Mouse (Mus musculus) lung, postnatal 0 days (tissue): ENCODE measurements around the gene Zwilch. TPM values are rescaled to one million over a fixed set of nuclear protein-coding genes. Genes with fewer than 3 reads are reported as not detected.

ENCODE experiments used
- ATAC-seq: fragments of 200-750 bp; cut with Nextera tagmentation; 2 replicates; pipeline ENCODE4 v1.8.0; 2017; ENCODE audit warnings: moderate library complexity
- DNase-seq: peaks from one replicate; pipeline ENCODE4 v3.0.0-alpha.2; 2016; ENCODE audit warnings: low spot score
- H3K27ac ChIP-seq: fragments of 300-500 bp; sonication (generic); 2 replicates; pipeline ENCODE4 v1.5.1; 2014; ENCODE audit warnings: antibody characterized with exemption, mild to moderate bottlenecking, low read length, mixed read lengths
- H3K27me3 ChIP-seq: fragments of 300-500 bp; sonication (generic); replicated peaks from 2 replicates; pipeline ENCODE4 v1.6.1; 2014; ENCODE audit warnings: low read length, mixed read lengths; ENCODE audit not compliant: insufficient read depth
- H3K36me3 ChIP-seq: fragments of 300-500 bp; sonication (generic); 2 replicates; pipeline ENCODE4 v1.6.1; 2014; ENCODE audit warnings: low read length, mixed read lengths; ENCODE audit not compliant: insufficient read depth
- H3K4me1 ChIP-seq: fragments of 300-500 bp; sonication (generic); 2 replicates; pipeline ENCODE4 v1.6.1; 2014; ENCODE audit warnings: antibody characterized with exemption, low read depth, low read length, mixed read lengths; ENCODE audit not compliant: insufficient read depth
- H3K4me2 ChIP-seq: fragments of 300-500 bp; sonication (generic); replicated peaks from 2 replicates; pipeline ENCODE4 v1.6.1; 2014; ENCODE audit warnings: low read depth, mild to moderate bottlenecking, low read length, moderate library complexity, mixed read lengths
- H3K4me3 ChIP-seq: fragments of 300-500 bp; sonication (generic); 2 replicates; pipeline ENCODE4 v1.5.1; 2014; ENCODE audit warnings: low read depth, low read length
- H3K9ac ChIP-seq: fragments of 300-500 bp; sonication (generic); replicated peaks from 2 replicates; pipeline ENCODE4 v1.6.1; 2014; ENCODE audit warnings: low read depth, mild to moderate bottlenecking
- H3K9me3 ChIP-seq: fragments of 300-500 bp; sonication (generic); 2 replicates; pipeline ENCODE4 v1.6.1; 2016; ENCODE audit warnings: low read length, mixed read lengths
- CTCF ChIP-seq: IDR thresholded peaks from 2 replicates; pipeline ENCODE4 v1.5.1; 2016; ENCODE audit warnings: antibody characterized with exemption, mild to moderate bottlenecking
- EP300 ChIP-seq: IDR thresholded peaks from 2 replicates; pipeline ENCODE4 v1.6.1; 2016; ENCODE audit warnings: antibody characterized with exemption, mild to moderate bottlenecking, control low read depth
- WGBS: fragments of 180-500 bp; shearing (Covaris S2); extraction: QIAGEN DNeasy Blood & Tissue Kit; methylation state at CpG from one replicate; pipeline ENCODE4 v1.1.7; 2014; 5-methylcytosine and 5-hydroxymethylcytosine counted together
- polyA plus RNA-seq: library from polyadenylated mRNA; unstranded; fragments of >200 nt; fragmentation: Nextera tagmentation; extraction: Ambion mirVana; gene quantifications from 2 replicates; pipeline ENCODE4 v1.2.1, GENCODE M21; 2015

The Zwilch gene
- polyA plus RNA-seq, 1 experiment from 2014 or later = 1.5 TPM

DNA sequence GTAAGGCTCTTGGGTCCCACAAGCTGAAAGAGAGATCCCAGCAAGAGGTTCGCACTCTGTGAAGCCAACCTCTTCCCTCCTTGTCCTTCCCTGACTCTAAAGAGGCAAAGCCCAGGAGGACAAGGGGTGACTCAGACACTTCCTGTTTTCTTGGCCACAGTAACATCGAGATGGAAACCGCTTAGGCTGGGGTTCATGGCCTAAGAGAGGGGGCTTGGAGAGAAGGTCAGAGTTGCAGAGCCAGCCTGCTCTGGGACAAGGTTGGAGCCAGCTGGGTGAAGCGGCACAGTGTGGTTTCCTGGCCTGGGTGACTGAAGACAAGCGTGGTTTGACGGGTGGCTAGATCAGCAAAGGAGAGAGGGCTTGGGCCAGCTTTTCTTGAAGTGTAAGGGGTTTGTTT lies 67.6 kb downstream of the Zwilch start:
- Histone ChIP-seq H3K27ac (no peak overlapping the region), H3K4me2 (no peak overlapping the region), H3K9ac (no peak overlapping the region), H3K4me1 (no peaks in the 10 kb centered on the region), H3K9me3 (no peaks in the 10 kb centered on the region), H3K36me3 (no peaks in the 10 kb centered on the region), H3K4me3 (no peak overlapping the region), H3K27me3 (no peaks in the 10 kb centered on the region)
- no peak for DNase-seq
- no peak for TF ChIP-seq EP300
- TF ChIP-seq CTCF = no peak
- no peak for ATAC-seq
- 46% methylated on average over 6 of the region's 6 CpGs for WGBS

DNA sequence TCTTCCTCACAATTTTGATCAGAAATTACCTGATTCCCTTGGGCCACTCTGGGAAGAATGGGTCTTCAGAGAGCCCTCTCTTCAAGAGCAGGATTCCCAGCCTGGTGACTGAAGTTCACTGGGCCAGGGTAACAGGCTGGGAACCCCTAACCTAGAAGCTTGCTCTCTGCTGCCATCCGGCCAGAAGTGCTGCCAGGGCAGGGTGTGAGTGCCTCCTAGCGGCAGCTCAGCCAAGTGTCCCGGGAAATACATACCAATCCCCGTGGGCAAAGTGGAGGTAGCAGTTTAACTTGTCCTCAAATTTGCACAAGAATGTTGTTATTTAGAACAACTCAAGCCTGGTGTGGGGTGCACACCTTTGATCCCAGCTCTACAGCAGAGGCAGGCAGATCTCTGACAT lies 72.5 kb downstream of the Zwilch start:
- H3K4me3 ChIP-seq = no peak overlapping the region
- peak; percentile 66 for ATAC-seq
- 2% methylated on average over 4 of the region's 4 CpGs for WGBS

DNA sequence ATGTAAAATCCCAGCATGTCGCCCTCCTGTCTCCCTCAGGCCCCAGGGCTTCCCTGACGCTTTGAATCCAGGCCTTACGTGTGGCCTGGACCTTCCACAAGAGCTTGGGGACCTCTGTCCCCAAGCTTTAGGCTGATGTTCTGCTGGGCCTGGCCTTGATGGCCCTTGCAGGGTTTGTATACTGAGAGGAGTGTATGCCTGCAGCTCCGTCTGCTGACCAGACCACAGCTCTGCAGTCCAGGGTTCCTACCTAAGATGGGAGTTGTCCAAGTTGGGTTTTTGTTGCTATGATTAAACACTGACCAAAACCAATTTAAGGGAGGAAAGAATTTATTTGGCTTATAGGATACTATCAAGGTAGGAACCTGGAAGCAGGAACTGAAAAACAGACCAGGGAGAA lies 74.6 kb downstream of the Zwilch start:
- TF ChIP-seq CTCF (peak; percentile 80), EP300 (no peak)
- Histone ChIP-seq H3K9me3 (no peaks in the 10 kb centered on the region), H3K4me1 (peaks cover 9% of the 10 kb centered on the region; the same call in 1 of the 2 replicates), H3K36me3 (no peaks in the 10 kb centered on the region), H3K4me3 (no peak overlapping the region), H3K9ac (no peak overlapping the region), H3K27ac (no peak overlapping the region), H3K4me2 (no peak overlapping the region), H3K27me3 (no peaks in the 10 kb centered on the region)
- DNase-seq (peak; percentile 42), ATAC-seq (no peak)
- 66% methylated on average over 4 of the region's 4 CpGs for WGBS

More for the DNA sequence above, 72.5 kb downstream of the Zwilch start:
- DNase-seq = peak; percentile 81
- Histone ChIP-seq H3K4me1 (no peaks in the 10 kb centered on the region), H3K27ac (no peak overlapping the region), H3K4me2 (no peak overlapping the region), H3K9me3 (no peaks in the 10 kb centered on the region), H3K27me3 (no peaks in the 10 kb centered on the region), H3K9ac (no peak overlapping the region), H3K36me3 (no peaks in the 10 kb centered on the region)
- TF ChIP-seq CTCF (peak; percentile 97), EP300 (no peak)

DNA sequence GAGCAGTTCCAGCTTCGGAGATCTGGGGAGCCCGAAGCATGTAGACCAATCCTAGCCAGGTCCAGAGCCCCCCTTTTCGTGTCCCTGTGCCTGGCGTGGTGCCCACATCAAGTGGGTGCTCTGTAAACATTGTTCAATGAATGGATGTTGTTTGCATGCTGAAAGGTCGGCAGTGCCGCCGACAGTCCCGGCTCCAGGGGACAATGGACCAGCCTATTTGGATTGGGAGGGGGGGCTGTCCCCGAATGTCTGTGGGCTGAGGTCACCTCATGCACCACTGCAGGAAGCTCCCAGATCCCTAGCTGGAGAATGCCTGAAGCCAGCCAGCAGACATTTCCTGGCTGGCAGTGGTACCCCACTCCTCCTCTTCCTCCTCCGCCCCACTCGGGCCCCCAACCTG lies 78.8 kb downstream of the Zwilch start:
- Histone ChIP-seq H3K4me1 (peaks cover 9% of the 10 kb centered on the region; the same call in 1 of the 2 replicates), H3K4me2 (no peak overlapping the region), H3K9ac (no peak overlapping the region), H3K36me3 (no peaks in the 10 kb centered on the region), H3K4me3 (no peak overlapping the region), H3K27ac (peak overlapping the region; percentile 64), H3K27me3 (no peaks in the 10 kb centered on the region), H3K9me3 (no peaks in the 10 kb centered on the region)
- TF ChIP-seq CTCF (no peak), EP300 (peak; percentile 94)
- peak; percentile 93 for ATAC-seq
- DNase-seq = peak; percentile 80
- 26% methylated on average over 11 of the region's 11 CpGs for WGBS

DNA sequence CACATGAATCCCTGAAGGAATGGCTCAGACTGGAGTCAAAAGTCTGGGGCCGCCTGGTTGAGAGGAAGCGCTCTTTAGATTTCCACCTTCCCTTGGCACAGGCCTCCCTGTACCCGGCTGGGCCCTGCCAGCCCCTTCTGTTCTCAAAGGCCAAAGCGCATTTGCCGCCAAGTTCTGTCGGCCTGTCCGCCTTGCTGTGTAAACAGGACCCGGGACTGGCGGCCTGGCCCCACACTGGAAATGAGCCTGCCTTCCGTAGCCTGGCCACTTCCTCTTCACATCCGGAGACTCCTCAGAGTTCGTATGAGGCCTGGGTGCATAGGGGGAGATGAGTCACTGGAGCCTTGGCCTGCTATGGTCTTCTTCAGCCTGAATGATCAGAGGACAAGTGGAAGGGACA lies 83.9 kb downstream of the Zwilch start:
- H3K4me3 ChIP-seq = no peak overlapping the region
- no peak for TF ChIP-seq CTCF
- peak; percentile 98 for TF ChIP-seq EP300
- H3K4me1 ChIP-seq = peaks cover 17% of the 10 kb centered on the region; the same call in 1 of the 2 replicates
- H3K27me3 ChIP-seq = no peaks in the 10 kb centered on the region
- peak; percentile 85 for DNase-seq
- H3K27ac ChIP-seq = peak overlapping the region; percentile 51
- H3K36me3 ChIP-seq = no peaks in the 10 kb centered on the region; the same call in 1 of the 2 replicates
- peak; percentile 85 for ATAC-seq
- H3K4me2 ChIP-seq = no peak overlapping the region
- no peaks in the 10 kb centered on the region for H3K9me3 ChIP-seq
- H3K9ac ChIP-seq = no peak overlapping the region
- 13% methylated on average over 12 of the region's 12 CpGs for WGBS

DNA sequence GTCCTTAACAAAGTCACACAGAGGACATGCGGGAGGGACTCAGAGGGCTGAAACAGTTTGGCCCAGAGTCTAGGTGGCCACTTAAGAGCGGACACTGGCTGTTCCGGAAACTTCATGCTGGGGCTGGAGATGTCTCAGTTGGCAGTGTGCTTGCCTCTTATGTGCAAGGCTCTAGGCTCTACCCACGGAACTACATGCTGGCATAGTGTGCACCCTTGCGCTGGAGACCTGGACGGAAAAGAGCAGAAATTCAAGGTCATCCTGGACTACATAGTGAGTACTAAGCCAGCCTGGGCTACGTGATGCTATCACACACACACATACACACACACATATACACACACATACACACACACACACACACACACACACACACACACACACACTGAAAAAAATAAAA lies 84.6 kb downstream of the Zwilch start:
- Histone ChIP-seq H3K27ac (peak overlapping the region; percentile 51), H3K36me3 (no peaks in the 10 kb centered on the region; the same call in 1 of the 2 replicates), H3K27me3 (no peaks in the 10 kb centered on the region), H3K4me2 (no peak overlapping the region), H3K9ac (no peak overlapping the region), H3K4me1 (peaks cover 19% of the 10 kb centered on the region; the same call in 1 of the 2 replicates), H3K9me3 (no peaks in the 10 kb centered on the region), H3K4me3 (no peak overlapping the region)
- DNase-seq = no peak
- WGBS = 76% methylated on average over 7 of the region's 7 CpGs
- ATAC-seq = no peak
- no peak for TF ChIP-seq CTCF
- no peak for TF ChIP-seq EP300
